Mouse (Mus musculus) hindbrain, embryonic 14.5 days (tissue): ENCODE data around the gene 9330182O14Rik. TPM values are rescaled to one million over a fixed set of nuclear protein-coding genes. Genes with fewer than 3 reads are reported as not detected.
A peak's percentile ranks its signal among the peaks of the same experiment; 100 is the strongest.

Experiments used
- ATAC-seq: fragments of 200-750 bp; cut with Nextera tagmentation; 2 replicates; pipeline ENCODE4 v1.8.0; 2017; ENCODE audit warnings: moderate number of reproducible peaks, mild to moderate bottlenecking, moderate TSS enrichment, moderate library complexity; ENCODE audit not compliant: low FRiP score
- DNase-seq: peaks from one replicate; pipeline ENCODE4 v3.0.0-alpha.2; 2015; ENCODE audit warnings: low spot score
- H3K27ac ChIP-seq: fragments of 300-500 bp; sonication (generic); 2 replicates; pipeline ENCODE4 v1.5.1; 2014; ENCODE audit warnings: mild to moderate bottlenecking, moderate library complexity
- H3K27me3 ChIP-seq: fragments of 300-500 bp; sonication (generic); 2 replicates; pipeline ENCODE4 v1.6.1; 2014; ENCODE audit warnings: mild to moderate bottlenecking, low read length, mixed read lengths; ENCODE audit not compliant: control insufficient read depth, insufficient read depth
- H3K36me3 ChIP-seq: fragments of 300-500 bp; sonication (generic); replicated peaks from 2 replicates; pipeline ENCODE4 v1.6.1; 2014; ENCODE audit not compliant: control insufficient read depth, insufficient read depth
- H3K4me1 ChIP-seq: fragments of 300-500 bp; sonication (generic); replicated peaks from 2 replicates; pipeline ENCODE4 v1.6.1; 2014; ENCODE audit warnings: antibody characterized with exemption, low read length, mixed read lengths; ENCODE audit not compliant: control insufficient read depth, insufficient read depth
- H3K4me2 ChIP-seq: fragments of 300-500 bp; sonication (generic); replicated peaks from 2 replicates; pipeline ENCODE4 v1.6.1; 2014; ENCODE audit warnings: mild to moderate bottlenecking, moderate library complexity
- H3K4me3 ChIP-seq: fragments of 300-500 bp; sonication (generic); replicated peaks from 2 replicates; pipeline ENCODE4 v1.5.1; 2014; ENCODE audit warnings: mild to moderate bottlenecking, low read length
- H3K9ac ChIP-seq: fragments of 300-500 bp; sonication (generic); 2 replicates; pipeline ENCODE4 v1.6.1; 2014
- H3K9me3 ChIP-seq: fragments of 300-500 bp; sonication (generic); 2 replicates; pipeline ENCODE4 v1.6.1; 2016; ENCODE audit warnings: low read length; ENCODE audit not compliant: control insufficient read depth
- WGBS: fragments of 180-500 bp; shearing (Covaris S2); extraction: QIAGEN DNeasy Blood & Tissue Kit; methylation state at CpG from one replicate; pipeline ENCODE4 v1.1.7; 2014; 5-methylcytosine and 5-hydroxymethylcytosine counted together
- polyA plus RNA-seq: library from polyadenylated mRNA; unstranded; fragments of >200 nt; fragmentation: Nextera tagmentation; extraction: Ambion mirVana; gene quantifications from 2 replicates; pipeline ENCODE4 v1.2.1, GENCODE M21; 2014

Gene 9330182O14Rik
- not detected in 2 replicates for polyA plus RNA-seq

- WGBS = 69% methylated on average over 10 of the region's 10 CpGs
- Histone ChIP-seq H3K9ac (no peak within 1 kb of the TSS), H3K4me1 (no peaks in the 10 kb centered on the region), H3K4me2 (no peak within 1 kb of the TSS), H3K27ac (no peak within 1 kb of the TSS), H3K9me3 (no peaks in the 10 kb centered on the region), H3K4me3 (no peak within 1 kb of the TSS), H3K27me3 (no peaks in the 10 kb centered on the region), H3K36me3 (no peaks in the 10 kb centered on the region)
- no peak for ATAC-seq
- DNase-seq = no peak
Measured at GRCm38 (mm10) chr15:40134152-40134792, at the start of gene 9330182O14Rik. TSS of gene 9330182O14Rik (plus strand) at chr15:40134365.

GRCm38 (mm10) chr15:40103304-40103703 is 30.9 kb upstream of the 9330182O14Rik start:
- no peak overlapping the region for H3K4me2 ChIP-seq
- no peaks in the 10 kb centered on the region for H3K4me1 ChIP-seq
- DNase-seq = no peak
- 96% methylated on average over 2 of the region's 2 CpGs for WGBS
- no peaks in the 10 kb centered on the region for H3K27me3 ChIP-seq
- no peak overlapping the region for H3K4me3 ChIP-seq
- ATAC-seq = no peak
- no peaks in the 10 kb centered on the region for H3K36me3 ChIP-seq
- H3K9me3 ChIP-seq = no peaks in the 10 kb centered on the region
- H3K9ac ChIP-seq = no peak overlapping the region
- no peak overlapping the region for H3K27ac ChIP-seq

- no peak for ATAC-seq
- Histone ChIP-seq H3K9me3 (no peaks in the 10 kb centered on the region), H3K4me3 (no peak overlapping the region), H3K27me3 (no peaks in the 10 kb centered on the region), H3K4me2 (no peak overlapping the region), H3K36me3 (no peaks in the 10 kb centered on the region), H3K9ac (no peak overlapping the region), H3K4me1 (no peaks in the 10 kb centered on the region), H3K27ac (no peak overlapping the region)
- 85% methylated on average over 4 of the region's 4 CpGs for WGBS
- DNase-seq = no peak
Measured at GRCm38 (mm10) chr15:40105712-40106111, 28.5 kb upstream of the 9330182O14Rik start.

- 23% methylated on average over 17 of the region's 18 CpGs for WGBS
- H3K4me1 ChIP-seq = peaks cover 13% of the 10 kb centered on the region
- H3K4me3 ChIP-seq = no peak overlapping the region
- ATAC-seq (peak; percentile 25; the same call in 1 of the 2 replicates), DNase-seq (no peak)
- H3K4me2 ChIP-seq = peak overlapping the region; percentile 48
- H3K36me3 ChIP-seq = no peaks in the 10 kb centered on the region
- H3K27ac ChIP-seq = no peak overlapping the region
- no peak overlapping the region for H3K9ac ChIP-seq
- no peaks in the 10 kb centered on the region for H3K9me3 ChIP-seq
- no peaks in the 10 kb centered on the region for H3K27me3 ChIP-seq
Measured at GRCm38 (mm10) chr15:40113888-40114576, 20.1 kb upstream of the 9330182O14Rik start.

- Histone ChIP-seq H3K36me3 (no peaks in the 10 kb centered on the region), H3K4me1 (peaks cover 13% of the 10 kb centered on the region), H3K9me3 (no peaks in the 10 kb centered on the region), H3K4me3 (peak overlapping the region; percentile 11; the same call in 1 of the 2 replicates), H3K27me3 (no peaks in the 10 kb centered on the region), H3K9ac (0 out of 2 replicates have a peak overlapping the region, but pooled peaks have one; percentile 34), H3K27ac (peak overlapping the region; percentile 54), H3K4me2 (peak overlapping the region; percentile 48)
- ATAC-seq = peak; percentile 79
- DNase-seq = peak; percentile 39
- 21% methylated on average over 22 of the region's 22 CpGs for WGBS
Measured at GRCm38 (mm10) chr15:40114600-40115271, 19.4 kb upstream of the 9330182O14Rik start.

GRCm38 (mm10) chr15:40116396-40116795 is 17.8 kb upstream of the 9330182O14Rik start:
- H3K9ac ChIP-seq = no peak overlapping the region
- DNase-seq (no peak), ATAC-seq (no peak)
- no peak overlapping the region for H3K27ac ChIP-seq
- H3K27me3 ChIP-seq = no peaks in the 10 kb centered on the region
- no peaks in the 10 kb centered on the region for H3K9me3 ChIP-seq
- WGBS = 61% methylated on average over 3 of the region's 3 CpGs
- H3K4me1 ChIP-seq = peaks cover 13% of the 10 kb centered on the region
- H3K4me2 ChIP-seq = no peak overlapping the region
- H3K36me3 ChIP-seq = no peaks in the 10 kb centered on the region
- no peak overlapping the region for H3K4me3 ChIP-seq

- ATAC-seq = peak; percentile 55
- no peak for DNase-seq
Measured at GRCm38 (mm10) chr15:40124211-40124953, 9.8 kb upstream of the 9330182O14Rik start.

GRCm38 (mm10) chr15:40129496-40129895 is 4.7 kb upstream of the 9330182O14Rik start:
- H3K27ac ChIP-seq = no peak overlapping the region
- H3K4me2 ChIP-seq = no peak overlapping the region
- no peaks in the 10 kb centered on the region for H3K4me1 ChIP-seq
- no peak for ATAC-seq
- no peak overlapping the region for H3K9ac ChIP-seq
- 52% methylated on average over 5 of the region's 5 CpGs for WGBS
- H3K9me3 ChIP-seq = no peaks in the 10 kb centered on the region
- no peak overlapping the region for H3K4me3 ChIP-seq
- no peaks in the 10 kb centered on the region for H3K36me3 ChIP-seq
- no peaks in the 10 kb centered on the region for H3K27me3 ChIP-seq
- no peak for DNase-seq

More at GRCm38 (mm10) chr15:40124211-40124953, 9.8 kb upstream of the 9330182O14Rik start:
- H3K4me1 ChIP-seq = no peaks in the 10 kb centered on the region
- H3K9me3 ChIP-seq = no peaks in the 10 kb centered on the region
- no peak overlapping the region for H3K9ac ChIP-seq
- no peaks in the 10 kb centered on the region for H3K27me3 ChIP-seq
- H3K4me2 ChIP-seq = no peak overlapping the region
- H3K27ac ChIP-seq = no peak overlapping the region
- WGBS = 57% methylated on average over 9 of the region's 9 CpGs
- H3K36me3 ChIP-seq = no peaks in the 10 kb centered on the region
- no peak overlapping the region for H3K4me3 ChIP-seq
